ENCODE assay signal across 8 mouse cellular contexts in the genomic region with DNA sequence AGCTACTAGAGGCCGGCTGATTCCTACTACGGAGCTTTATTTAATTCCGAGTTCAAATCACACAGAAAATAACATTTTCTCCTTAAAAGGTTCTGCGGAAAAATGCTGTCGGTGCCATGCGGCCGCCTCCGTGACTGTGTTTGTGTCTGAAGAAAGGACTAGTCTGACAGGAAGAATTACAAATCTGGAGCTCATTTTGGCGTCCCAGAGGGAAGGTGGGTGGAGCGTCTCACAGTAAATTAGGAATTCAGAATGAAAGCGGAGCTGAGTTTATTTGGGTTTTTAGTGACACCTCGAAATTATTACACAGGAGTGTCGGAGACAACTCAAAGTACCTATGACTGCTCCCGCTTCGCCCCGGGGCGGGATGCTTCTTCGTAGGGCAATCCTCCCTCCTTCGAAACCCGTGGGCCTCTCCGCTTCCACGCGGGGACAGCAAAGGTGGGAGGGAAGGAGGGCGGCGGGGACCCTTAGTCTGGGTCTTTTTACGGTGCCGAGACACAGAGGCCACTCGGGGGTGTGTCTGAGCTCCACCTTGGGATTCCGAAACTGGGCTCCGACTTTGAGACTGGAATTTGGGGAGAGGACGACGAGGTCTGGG. TPM values are rescaled to one million over a fixed set of nuclear protein-coding genes. Genes with fewer than 3 reads are reported as not detected.
A peak's percentile ranks its signal among the peaks of the same experiment; 100 is the strongest.
DNase-seq lines count a peak whose midpoint lies in the region; TF ChIP-seq lines count a peak whose summit lies in the region.

No protein-coding gene starts in this region.

- TF ChIP-seq CTCF in gastrocnemius, adult 2 months (IDR thresholded peaks at IDR 0.05) = no peak

- peak overlapping the region; percentile 98 for H3K4me3 ChIP-seq in gastrocnemius, adult 2 months

- intact Hi-C loops in gastrocnemius, adult 2 months (cut with DNase I) = loop anchor here (5.0 kb wide), 2 partner anchors 45 to 60 kb away; no protein-coding TSS in a partner anchor

- H3K27ac ChIP-seq in gastrocnemius, adult 2 months = peak overlapping the region; percentile 98

- peak; percentile 30 for DNase-seq in T-cell, adult 2 months (ENCODE audit: low spot score)
- peak; percentile 76 for DNase-seq in embryo, embryonic 10 days (ENCODE audit: low spot score)
- DNase-seq in gastrocnemius, adult 2 months = peak; percentile 73
- peak; percentile 57 for DNase-seq in hindlimb bud, embryonic 11.5 days (ENCODE audit: extremely low spot score, low read depth, low spot score)
- peak; percentile 68 to 87 for DNase-seq in left cerebral cortex, adult 18-20 months (ENCODE audit: low spot score in 2 of 2)
- peak; percentile 42 for DNase-seq in lung, postnatal 25 days (ENCODE audit: low spot score)
- DNase-seq in right cerebral cortex, postnatal 10 days (ENCODE audit: low spot score in 2 of 2) = peak; percentile 79 to 86
- no peak for DNase-seq in spleen, postnatal 14 days (ENCODE audit: low spot score in 2 of 2)

RNA-seq across cellular contexts. Expression of a gene that starts 0.9 kb away (rescaled TPM):
- 10 to 100 TPM; 19.2 to 32.2 TPM for total RNA-seq in gastrocnemius, adult 2 months (2021)
- total RNA-seq in left cerebral cortex, adult 18-20 months (2021) = 10 to 100 TPM; 17.5 to 18.1 TPM

Comparison
In these comparisons a context has a peak if more than half of its experiments do, and no peak if none do; other contexts are left out.
1. DNase-seq: peak in T-cell, adult 2 months (single experiment), embryo, embryonic 10 days (single experiment), gastrocnemius, adult 2 months (single experiment), hindlimb bud, embryonic 11.5 days (single experiment), left cerebral cortex, adult 18-20 months (2 of 2), lung, postnatal 25 days (single experiment) and right cerebral cortex, postnatal 10 days (2 of 2); none in spleen, postnatal 14 days (0 of 2).